Mouse (Mus musculus): ENCODE data around the gene Spag9. TPM values are rescaled to one million over a fixed set of nuclear protein-coding genes. Genes with fewer than 3 reads are reported as not detected.

Spag9 gene
- total and polyA plus RNA-seq, 3 experiments = 21.0 to 32.1 (median 22.6) TPM

GRCm38 (mm10) chr11:94026289-94026688 lies 30.4 kb downstream of the Spag9 start:
- Histone ChIP-seq H3K4me3 (replicated peaks in 1 of 3; ENCODE audit: low read depth in 2 of 3, low read length in 2 of 3, poor library complexity in 1 of 3) (no peak overlapping the region), H3K27me3 (replicated peaks) (no peaks in the 10 kb centered on the region), H3K36me3 (replicated peaks in 1 of 2; ENCODE audit: control insufficient read depth in 1 of 2, insufficient read depth in 1 of 2, low read length in 1 of 2) (peaks cover 0 to 21% of the 10 kb centered on the region in 2 experiments), H3K79me2 (replicated peaks; ENCODE audit: control insufficient read depth, extremely low read depth, insufficient read depth, poor library complexity, severe bottlenecking) (0 out of 2 replicates have a peak, but pooled peaks cover 3% of the 10 kb centered on the region), H3K9ac (ENCODE audit: insufficient read depth, low read depth) (no peak overlapping the region), H3K9me3 (replicated peaks; ENCODE audit: low read length) (no peaks in the 10 kb centered on the region), H3K27ac (ENCODE audit: insufficient read depth, low read depth) (no peak overlapping the region), H3K4me1 (ENCODE audit: control insufficient read depth in 1 of 2, insufficient read depth in 2 of 2) (peaks cover 0 to 3% of the 10 kb centered on the region in 2 experiments; a peak in 1 of 4 replicates), H3K4me2 (ENCODE audit: insufficient read depth, low read depth, poor library complexity, severe bottlenecking) (no peak overlapping the region)
- in situ Hi-C loops (cut with MboI; ENCODE audit: low pct_ligation_motif_present, low pct_unique_long_range_greater_than_20kb, low sequenced_read_pairs) = no loop called here
- dilution Hi-C loops (cut with MboI; ENCODE audit: extremely low pct_ligation_motif_present, extremely low pct_unique_long_range_greater_than_20kb, low sequenced_read_pairs) = no loop called here
- no peak for DNase-seq (ENCODE audit: extremely low read depth)
- TF ChIP-seq MYC (IDR thresholded peaks at IDR 0.05; ENCODE audit: low read depth, low read length) = no peak
- TF ChIP-seq RAD21 (IDR thresholded peaks at IDR 0.05; ENCODE audit: low read depth, low read length) = no peak
- no peak for TF ChIP-seq NELFE (IDR thresholded peaks at IDR 0.05; ENCODE audit: low read depth, low read length)
- no peak for TF ChIP-seq ZKSCAN1 (IDR thresholded peaks at IDR 0.05; ENCODE audit: borderline replicate concordance, low read depth, low read length)
- no peak for TF ChIP-seq TCF12 (IDR thresholded peaks at IDR 0.05; ENCODE audit: low read depth, low read length)
- no peak for TF ChIP-seq E2F4 (IDR thresholded peaks at IDR 0.05; ENCODE audit: insufficient replicate concordance, low read depth, low read length)
- TF ChIP-seq CTCF (conservative IDR thresholded peaks at IDR 0.05 in 1 of 2, IDR thresholded peaks at IDR 0.05 in 1 of 2; ENCODE audit: low read depth in 2 of 2, low read length in 2 of 2) = no peak
- TF ChIP-seq ZMIZ1 (IDR thresholded peaks at IDR 0.05; ENCODE audit: low read depth, low read length) = no peak
- TF ChIP-seq ZNF384 (IDR thresholded peaks at IDR 0.05; ENCODE audit: low read depth, low read length) = no peak
- TF ChIP-seq ELF1 (IDR thresholded peaks at IDR 0.05; ENCODE audit: low read depth, low read length) = no peak
- no peak for TF ChIP-seq CHD1 (IDR thresholded peaks at IDR 0.05; ENCODE audit: low read depth, low read length)
- TF ChIP-seq HCFC1 (IDR thresholded peaks at IDR 0.05; ENCODE audit: low read depth, low read length) = no peak
- no peak for TF ChIP-seq JUN (IDR thresholded peaks at IDR 0.05; ENCODE audit: insufficient read depth, low read depth, low read length)
- TF ChIP-seq POLR2A (IDR thresholded peaks at IDR 0.05; ENCODE audit: low read depth, low read length) = no peak

DNA sequence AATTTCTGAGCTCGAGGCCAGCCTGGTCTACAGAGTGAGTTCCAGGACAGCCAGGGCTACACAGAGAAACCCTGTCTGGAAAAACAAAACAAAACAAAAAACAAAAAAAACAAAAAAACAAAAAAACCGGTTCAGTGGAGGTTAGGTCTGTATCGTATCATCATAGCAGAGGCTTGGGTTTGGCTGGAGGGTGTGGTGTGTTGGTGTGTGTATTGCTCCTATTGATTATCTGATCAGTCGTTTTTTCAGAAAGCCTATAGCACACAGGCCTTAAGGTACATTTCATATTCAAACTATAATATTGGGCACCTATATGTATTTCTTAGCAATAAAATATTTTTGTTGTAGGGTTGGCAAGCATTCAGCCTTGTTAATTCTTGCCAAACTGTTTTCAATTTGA lies 36.2 kb downstream of the Spag9 start:
- no peak for TF ChIP-seq MXI1 (IDR thresholded peaks at IDR 0.05; ENCODE audit: low read depth, low read length)
- TF ChIP-seq JUN (IDR thresholded peaks at IDR 0.05; ENCODE audit: insufficient read depth, low read depth, low read length) = no peak
- TF ChIP-seq MYC (IDR thresholded peaks at IDR 0.05; ENCODE audit: low read depth, low read length) = no peak
- no peak for TF ChIP-seq ELF1 (IDR thresholded peaks at IDR 0.05; ENCODE audit: low read depth, low read length)
- no peak for TF ChIP-seq EP300 (IDR thresholded peaks at IDR 0.05; ENCODE audit: low read length)
- TF ChIP-seq MAX (IDR thresholded peaks at IDR 0.05; ENCODE audit: low read length) = no peak
- TF ChIP-seq RAD21 (IDR thresholded peaks at IDR 0.05; ENCODE audit: low read depth, low read length) = no peak
- TF ChIP-seq SIN3A (IDR thresholded peaks at IDR 0.05; ENCODE audit: low read length) = no peak
- no peak for TF ChIP-seq GABPA (IDR thresholded peaks at IDR 0.05; ENCODE audit: insufficient replicate concordance, low read depth, low read length)
- TF ChIP-seq PAX5 (IDR thresholded peaks at IDR 0.05; ENCODE audit: low read length) = no peak
- TF ChIP-seq USF1 (IDR thresholded peaks at IDR 0.05; ENCODE audit: low read depth, low read length) = no peak
- no peak for TF ChIP-seq SMC3 (IDR thresholded peaks at IDR 0.05; ENCODE audit: low read depth, low read length)
- TF ChIP-seq RCOR1 (conservative IDR thresholded peaks at IDR 0.05; ENCODE audit: low read depth, low read length) = no peak
- TF ChIP-seq MAZ (IDR thresholded peaks at IDR 0.05; ENCODE audit: low read depth, low read length) = no peak
- TF ChIP-seq NRF1 (IDR thresholded peaks at IDR 0.05; ENCODE audit: low read depth, low read length) = no peak
- no peak for TF ChIP-seq IRF4 (IDR thresholded peaks at IDR 0.05; ENCODE audit: low read depth, low read length)
- no peak for TF ChIP-seq MAFK (IDR thresholded peaks at IDR 0.05; ENCODE audit: insufficient replicate concordance, low read length)
- TF ChIP-seq UBTF (IDR thresholded peaks at IDR 0.05; ENCODE audit: low read depth, low read length) = no peak
- no peak for TF ChIP-seq CHD2 (IDR thresholded peaks at IDR 0.05; ENCODE audit: low read length)
- no peak for TF ChIP-seq USF2 (conservative IDR thresholded peaks at IDR 0.05; ENCODE audit: low read depth, low read length)
- Histone ChIP-seq H3K79me2 (replicated peaks; ENCODE audit: control insufficient read depth, extremely low read depth, insufficient read depth, poor library complexity, severe bottlenecking) (no peaks in the 10 kb centered on the region), H3K27ac (ENCODE audit: insufficient read depth, low read depth) (no peak overlapping the region), H3K27me3 (replicated peaks) (no peaks in the 10 kb centered on the region), H3K9ac (ENCODE audit: insufficient read depth, low read depth) (no peak overlapping the region), H3K4me3 (replicated peaks in 1 of 3; ENCODE audit: low read depth in 2 of 3, low read length in 2 of 3, poor library complexity in 1 of 3) (no peak overlapping the region), H3K4me1 (ENCODE audit: control insufficient read depth in 1 of 2, insufficient read depth in 2 of 2) (peaks cover 0 to 4% of the 10 kb centered on the region in 2 experiments; a peak in 1 of 4 replicates), H3K36me3 (replicated peaks in 1 of 2; ENCODE audit: control insufficient read depth in 1 of 2, insufficient read depth in 1 of 2, low read length in 1 of 2) (peaks cover 0 to 19% of the 10 kb centered on the region in 2 experiments), H3K9me3 (replicated peaks; ENCODE audit: low read length) (no peaks in the 10 kb centered on the region), H3K4me2 (ENCODE audit: insufficient read depth, low read depth, poor library complexity, severe bottlenecking) (no peak overlapping the region)
- in situ Hi-C loops (cut with MboI; ENCODE audit: low pct_ligation_motif_present, low pct_unique_long_range_greater_than_20kb, low sequenced_read_pairs) = no loop called here
- no peak for DNase-seq (ENCODE audit: extremely low read depth)
- dilution Hi-C loops (cut with MboI; ENCODE audit: extremely low pct_ligation_motif_present, extremely low pct_unique_long_range_greater_than_20kb, low sequenced_read_pairs) = no loop called here

Data from CH12.LX (cell line).